Mouse (Mus musculus) kidney, embryonic 14.5 days (tissue): ENCODE data around the gene Morn2. TPM values are rescaled to one million over a fixed set of nuclear protein-coding genes. Genes with fewer than 3 reads are reported as not detected.
"Not testable (repeated sequence)": the region's sequence is repeated elsewhere in the genome, so short reads cannot be mapped to it uniquely, and the experiment has no call there.

Source experiments
- ATAC-seq: fragments of 200-750 bp; cut with Nextera tagmentation; 2 replicates; pipeline ENCODE4 v1.8.0; 2017; ENCODE audit warnings: moderate number of reproducible peaks, mild to moderate bottlenecking, moderate TSS enrichment, moderate library complexity; ENCODE audit not compliant: low FRiP score, low TSS enrichment
- H3K27ac ChIP-seq: fragments of 300-500 bp; sonication (generic); 2 replicates; pipeline ENCODE4 v1.5.1; 2014; ENCODE audit warnings: low read depth, mild to moderate bottlenecking, low read length, moderate library complexity, mixed read lengths
- H3K27me3 ChIP-seq: fragments of 300-500 bp; sonication (generic); 2 replicates; pipeline ENCODE4 v1.6.1; 2014; ENCODE audit warnings: mild to moderate bottlenecking, low read length; ENCODE audit not compliant: control insufficient read depth, insufficient read depth
- H3K36me3 ChIP-seq: fragments of 300-500 bp; sonication (generic); 2 replicates; pipeline ENCODE4 v1.6.1; 2014; ENCODE audit warnings: low read length, mixed read lengths; ENCODE audit not compliant: control insufficient read depth, insufficient read depth
- H3K4me1 ChIP-seq: fragments of 300-500 bp; sonication (generic); 2 replicates; pipeline ENCODE4 v1.6.1; 2014; ENCODE audit warnings: low read length, mixed read lengths; ENCODE audit not compliant: control insufficient read depth, insufficient read depth
- H3K4me2 ChIP-seq: fragments of 300-500 bp; sonication (generic); replicated peaks from 2 replicates; pipeline ENCODE4 v1.6.1; 2014; ENCODE audit warnings: low read depth, mild to moderate bottlenecking, low read length
- H3K4me3 ChIP-seq: fragments of 300-500 bp; sonication (generic); 2 replicates; pipeline ENCODE4 v1.5.1; 2014; ENCODE audit warnings: mild to moderate bottlenecking, low read length
- H3K9ac ChIP-seq: fragments of 300-500 bp; sonication (generic); 2 replicates; pipeline ENCODE4 v1.6.1; 2014; ENCODE audit warnings: low read depth, mild to moderate bottlenecking, low read length, moderate library complexity
- H3K9me3 ChIP-seq: fragments of 300-500 bp; sonication (generic); 2 replicates; pipeline ENCODE4 v1.6.1; 2016; ENCODE audit warnings: low read length; ENCODE audit not compliant: control insufficient read depth
- WGBS: fragments of 180-500 bp; shearing (Covaris S2); extraction: QIAGEN DNeasy Blood & Tissue Kit; methylation state at CpG from one replicate; pipeline ENCODE4 v1.1.7; 2014; 5-methylcytosine and 5-hydroxymethylcytosine counted together
- polyA plus RNA-seq: library from polyadenylated mRNA; unstranded; fragments of >200 nt; fragmentation: Nextera tagmentation; extraction: Ambion mirVana; gene quantifications from 2 replicates; pipeline ENCODE4 v1.2.1, GENCODE M21; 2014

The Morn2 gene
- polyA plus RNA-seq, result 31.4 and 31.6 TPM in 2 replicates

- Histone ChIP-seq H3K36me3 (no peaks in the 10 kb centered on the region), H3K4me1 (peaks cover 7% of the 10 kb centered on the region), H3K4me2 (peak within 1 kb of the TSS; percentile 81), H3K27ac (peak within 1 kb of the TSS; percentile 74), H3K9ac (peak within 1 kb of the TSS; percentile 88), H3K9me3 (no peaks in the 10 kb centered on the region), H3K27me3 (no peaks in the 10 kb centered on the region), H3K4me3 (peak within 1 kb of the TSS; percentile 100)
- peak; percentile 99 for ATAC-seq
- under 1% methylated on average over 35 of the region's 35 CpGs for WGBS
Measured at GRCm38 (mm10) chr17:80290074-80290657, at the start of gene Morn2, which contains the start of gene Dhx57. TSS of gene Morn2 (plus strand) at chr17:80290203. TSS of gene Dhx57 (minus strand) at chr17:80290476.

- 87% methylated on average over 9 of the region's 9 CpGs for WGBS
- ATAC-seq, result no peak
- H3K9me3 ChIP-seq, result no peaks in the 10 kb centered on the region
- H3K27me3 ChIP-seq, result no peaks in the 10 kb centered on the region
- H3K36me3 ChIP-seq, result peaks cover 60% of the 10 kb centered on the region
- H3K4me2 ChIP-seq, result no peak overlapping the region
- H3K4me1 ChIP-seq, result no peaks in the 10 kb centered on the region
- H3K27ac ChIP-seq, result no peak overlapping the region
- no peak overlapping the region for H3K9ac ChIP-seq
- H3K4me3 ChIP-seq, result no peak overlapping the region
Measured at GRCm38 (mm10) chr17:80241594-80241993, 48.4 kb upstream of the Morn2 start.

GRCm38 (mm10) chr17:80243116-80243515 is 46.9 kb upstream of the Morn2 start:
- WGBS, result 51% methylated on average over 13 of the region's 13 CpGs
- Histone ChIP-seq H3K4me3 (no peak overlapping the region), H3K9me3 (no peaks in the 10 kb centered on the region), H3K9ac (no peak overlapping the region), H3K27ac (no peak overlapping the region), H3K4me2 (no peak overlapping the region), H3K36me3 (peaks cover 64% of the 10 kb centered on the region), H3K4me1 (no peaks in the 10 kb centered on the region), H3K27me3 (no peaks in the 10 kb centered on the region)
- ATAC-seq, result no peak

GRCm38 (mm10) chr17:80252757-80253525 is 37.1 kb upstream of the Morn2 start:
- Histone ChIP-seq H3K27me3 (no peaks in the 10 kb centered on the region), H3K36me3 (peaks cover 87% of the 10 kb centered on the region), H3K27ac (peak overlapping the region; percentile 2; the same call in 1 of the 2 replicates), H3K9ac (no peak overlapping the region), H3K4me2 (no peak overlapping the region), H3K4me1 (no peaks in the 10 kb centered on the region), H3K9me3 (no peaks in the 10 kb centered on the region), H3K4me3 (no peak overlapping the region)
- WGBS, result 56% methylated on average over 13 of the region's 13 CpGs
- ATAC-seq, result no peak; the same call in 1 of the 2 replicates

- Histone ChIP-seq H3K4me1 (no peaks in the 10 kb centered on the region), H3K4me3 (no peak overlapping the region), H3K27ac (no peak overlapping the region), H3K4me2 (no peak overlapping the region), H3K27me3 (no peaks in the 10 kb centered on the region), H3K9me3 (no peaks in the 10 kb centered on the region), H3K9ac (no peak overlapping the region), H3K36me3 (peaks cover 91% of the 10 kb centered on the region)
- ATAC-seq, result no peak
- 97% methylated on average over 5 of the region's 5 CpGs for WGBS
Measured at GRCm38 (mm10) chr17:80254421-80254820, 35.6 kb upstream of the Morn2 start.

- no peak overlapping the region for H3K9ac ChIP-seq
- H3K4me3 ChIP-seq, result no peak overlapping the region
- no peaks in the 10 kb centered on the region for H3K9me3 ChIP-seq
- no peak overlapping the region for H3K27ac ChIP-seq
- 64% methylated on average over 13 of the region's 13 CpGs for WGBS
- no peak overlapping the region for H3K4me2 ChIP-seq
- no peaks in the 10 kb centered on the region for H3K27me3 ChIP-seq
- H3K4me1 ChIP-seq, result no peaks in the 10 kb centered on the region
- no peak for ATAC-seq
- peaks cover 91% of the 10 kb centered on the region for H3K36me3 ChIP-seq
Measured at GRCm38 (mm10) chr17:80255208-80255607, 34.8 kb upstream of the Morn2 start.

- Histone ChIP-seq H3K4me2 (no peak overlapping the region), H3K9me3 (no peaks in the 10 kb centered on the region), H3K27ac (no peak overlapping the region), H3K4me3 (no peak overlapping the region), H3K36me3 (peaks cover 74% of the 10 kb centered on the region), H3K9ac (no peak overlapping the region), H3K27me3 (no peaks in the 10 kb centered on the region), H3K4me1 (no peaks in the 10 kb centered on the region)
- ATAC-seq, result no peak
- WGBS, result 95% methylated on average over 4 of the region's 4 CpGs
Measured at GRCm38 (mm10) chr17:80267065-80267464, 22.9 kb upstream of the Morn2 start.

- H3K4me3 ChIP-seq, result no peak overlapping the region
- 89% methylated on average over 3 of the region's 3 CpGs for WGBS
- H3K36me3 ChIP-seq, result peaks cover 66% of the 10 kb centered on the region
- H3K27ac ChIP-seq, result no peak overlapping the region
- no peak for ATAC-seq
- H3K9ac ChIP-seq, result no peak overlapping the region
- no peak overlapping the region for H3K4me2 ChIP-seq
- no peaks in the 10 kb centered on the region for H3K27me3 ChIP-seq
- H3K9me3 ChIP-seq, result no peaks in the 10 kb centered on the region
- H3K4me1 ChIP-seq, result no peaks in the 10 kb centered on the region
Measured at GRCm38 (mm10) chr17:80268151-80268550, 21.9 kb upstream of the Morn2 start.

- not testable (repeated sequence) for H3K9ac ChIP-seq, H3K4me3 ChIP-seq, H3K27me3 ChIP-seq, H3K27ac ChIP-seq, H3K4me1 ChIP-seq, H3K4me2 ChIP-seq, ATAC-seq, H3K9me3 ChIP-seq
- WGBS, result 97% methylated on average over 7 of the region's 7 CpGs
- H3K36me3 ChIP-seq, result peaks cover 65% of the 10 kb centered on the region
Measured at GRCm38 (mm10) chr17:80270622-80271021, 19.4 kb upstream of the Morn2 start.
